Mouse (Mus musculus): Measurements from ENCODE around the gene Guca2a. TPM values are rescaled to one million over a fixed set of nuclear protein-coding genes. Genes with fewer than 3 reads are reported as not detected.

Gene Guca2a
- polyA plus RNA-seq (2017; shearing (Covaris generic)): not detected

DNA sequence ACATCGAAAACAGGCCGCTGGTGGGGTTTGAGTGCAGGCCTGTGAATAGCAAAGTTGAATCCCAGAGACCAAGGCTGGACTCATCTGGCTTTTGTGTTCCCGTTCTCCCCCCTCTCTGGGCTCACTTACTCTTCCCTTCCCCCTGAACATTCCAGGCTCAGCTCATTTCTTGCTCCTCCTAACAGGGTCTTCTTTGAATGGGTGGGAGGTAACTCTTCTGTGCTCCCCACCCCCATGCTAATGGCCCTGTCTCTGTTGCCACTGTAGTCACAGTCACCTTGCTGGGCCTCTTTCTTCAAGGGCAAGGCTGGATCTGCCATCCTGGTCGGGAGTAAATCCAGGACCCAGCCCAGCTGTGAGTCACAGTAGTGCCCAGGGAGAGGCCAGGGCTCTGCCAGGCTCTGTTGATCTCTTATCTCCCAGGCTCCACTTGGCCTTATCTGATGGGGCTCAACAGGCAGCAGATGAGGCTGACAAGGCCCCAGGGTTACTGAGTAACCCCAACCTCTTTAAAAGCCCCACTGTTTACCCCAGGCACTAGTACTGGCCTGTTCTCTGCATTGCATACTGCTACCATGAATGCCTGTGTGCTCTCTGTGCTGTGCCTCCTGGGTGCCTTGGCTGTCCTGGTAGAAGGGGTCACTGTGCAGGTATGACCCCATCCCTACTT, at the start of gene Guca2a:
TSS of gene Guca2a (plus strand) at position 529 of the 670 bp plus-strand sequence.

DNA sequence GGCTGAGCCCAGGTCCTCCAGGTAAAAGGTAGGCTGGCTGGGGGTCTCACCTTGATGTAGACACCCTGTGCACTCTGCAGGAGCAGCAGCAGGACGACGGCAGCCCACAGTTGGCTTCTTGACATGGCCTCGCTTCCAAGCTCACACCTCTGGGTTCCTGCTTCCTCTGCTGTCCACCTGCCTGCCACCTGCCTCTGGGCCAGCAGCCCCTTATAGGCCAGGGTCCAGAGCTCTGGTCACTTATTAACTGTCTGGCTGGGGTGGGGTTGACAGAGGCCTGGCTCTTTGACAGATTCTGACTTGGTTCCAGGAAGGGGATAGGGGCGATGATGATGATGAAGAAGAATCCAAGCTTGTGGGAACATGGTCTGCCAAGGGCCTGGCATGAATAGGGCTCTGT, 21.2 kb downstream of the Guca2a start, which contains the start of gene Guca2b:
TSS of gene Guca2b (minus strand) at position 224 of the 400 bp plus-strand sequence.

Other genes with a start within 250 kb of the Guca2a start
- 13.0 TPM for gene Ccdc30, start 222.2 kb upstream of the Guca2a start, polyA plus RNA-seq (2017; shearing (Covaris generic))
- gene Ppcs, start 215.3 kb upstream of the Guca2a start, polyA plus RNA-seq (2017; shearing (Covaris generic)): 17.4 TPM
- not detected for gene Zmynd12, start 214.9 kb upstream of the Guca2a start, polyA plus RNA-seq (2017; shearing (Covaris generic))
- 0.67 TPM for gene Rimkla, start 145.1 kb upstream of the Guca2a start, polyA plus RNA-seq (2017; shearing (Covaris generic))
- 63.5 TPM for gene Foxj3, start 100.7 kb upstream of the Guca2a start, polyA plus RNA-seq (2017; shearing (Covaris generic))
- 3.8 TPM for gene Frg2f1, start 98.2 kb upstream of the Guca2a start, polyA plus RNA-seq (2017; shearing (Covaris generic))
- not detected for gene Guca2b, start 21.2 kb downstream of the Guca2a start, polyA plus RNA-seq (2017; shearing (Covaris generic))
- 18.1 TPM for gene Hivep3, start 96.1 kb downstream of the Guca2a start, polyA plus RNA-seq (2017; shearing (Covaris generic))

Measured in naive thymus-derived CD4-positive, alpha-beta T cell, adult 5 months (primary cell).